Mouse (Mus musculus) neural tube, embryonic 14.5 days (tissue): ENCODE measurements around the gene Vmac. TPM values are rescaled to one million over a fixed set of nuclear protein-coding genes. Genes with fewer than 3 reads are reported as not detected.

Source experiments
- ATAC-seq: fragments of 200-750 bp; cut with Nextera tagmentation; 2 replicates; pipeline ENCODE4 v1.8.0; 2017; ENCODE audit warnings: low read depth, mild to moderate bottlenecking, moderate TSS enrichment, moderate library complexity
- H3K27ac ChIP-seq: fragments of 300-500 bp; sonication (generic); 2 replicates; pipeline ENCODE4 v1.5.1; 2014; ENCODE audit warnings: low read depth, mild to moderate bottlenecking, control low read depth, low read length, moderate library complexity, mixed read lengths
- H3K27me3 ChIP-seq: fragments of 300-500 bp; sonication (generic); 2 replicates; pipeline ENCODE4 v1.6.1; 2014; ENCODE audit warnings: low read length; ENCODE audit not compliant: control insufficient read depth, insufficient read depth
- H3K36me3 ChIP-seq: fragments of 300-500 bp; sonication (generic); 2 replicates; pipeline ENCODE4 v1.6.1; 2014; ENCODE audit warnings: low read length, mixed read lengths; ENCODE audit not compliant: control insufficient read depth, insufficient read depth
- H3K4me1 ChIP-seq: fragments of 300-500 bp; sonication (generic); 2 replicates; pipeline ENCODE4 v1.6.1; 2014; ENCODE audit warnings: low read length; ENCODE audit not compliant: control insufficient read depth, insufficient read depth
- H3K4me2 ChIP-seq: fragments of 300-500 bp; sonication (generic); 2 replicates; pipeline ENCODE4 v1.6.1; 2014; ENCODE audit warnings: mild to moderate bottlenecking, low read depth, low read length, control low read depth
- H3K4me3 ChIP-seq: fragments of 300-500 bp; sonication (generic); 2 replicates; pipeline ENCODE4 v1.5.1; 2014; ENCODE audit warnings: low read depth, low read length, control low read depth, mixed read lengths
- H3K9ac ChIP-seq: fragments of 300-500 bp; sonication (generic); replicated peaks from 2 replicates; pipeline ENCODE4 v1.6.1; 2014; ENCODE audit warnings: low read depth, mild to moderate bottlenecking, control low read depth, low read length, mixed read lengths
- H3K9me3 ChIP-seq: fragments of 300-500 bp; sonication (generic); 2 replicates; pipeline ENCODE4 v1.6.1; 2016; ENCODE audit warnings: low read length; ENCODE audit not compliant: control insufficient read depth
- WGBS: fragments of 180-500 bp; shearing (Covaris S2); extraction: QIAGEN DNeasy Blood & Tissue Kit; methylation state at CpG from one replicate; pipeline ENCODE4 v1.1.7; 2014; 5-methylcytosine and 5-hydroxymethylcytosine counted together
- polyA plus RNA-seq: library from polyadenylated mRNA; unstranded; fragments of >200 nt; fragmentation: Nextera tagmentation; extraction: Ambion mirVana; gene quantifications from 2 replicates; pipeline ENCODE4 v1.2.1, GENCODE M21; 2014

The Vmac gene
- polyA plus RNA-seq, 1 experiment from 2014 or later: 19.4 TPM

DNA sequence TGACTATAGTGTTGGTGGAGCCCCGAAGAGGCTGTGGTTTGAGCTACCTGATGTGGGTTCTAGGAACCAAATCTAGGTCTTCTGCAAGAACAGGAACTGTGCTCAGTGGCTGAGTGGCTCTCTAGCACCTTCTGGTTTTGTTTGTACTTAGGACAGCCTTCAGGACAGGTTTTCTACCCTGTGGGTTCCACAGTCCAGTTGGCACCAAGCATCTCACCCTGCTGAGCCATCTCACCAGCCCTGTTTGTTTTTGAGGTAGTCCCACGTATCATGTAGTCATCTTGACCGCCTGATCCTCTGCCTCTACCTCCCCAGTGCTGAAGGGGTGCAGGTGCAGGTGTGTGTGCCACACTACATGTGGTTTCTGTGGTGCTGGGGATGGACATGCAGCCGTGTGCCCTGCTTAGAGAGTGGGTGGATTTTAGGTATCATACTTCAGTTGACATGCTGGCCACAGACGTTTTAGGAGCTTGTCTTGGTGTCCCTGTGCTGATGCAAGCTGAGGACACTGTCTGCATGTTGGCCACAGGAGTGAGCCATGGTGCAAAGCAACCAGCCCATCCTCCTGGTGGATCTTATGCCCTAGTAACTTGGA lies 34.2 kb downstream of the Vmac start:
- Histone ChIP-seq H3K27ac (no peak overlapping the region), H3K4me3 (no peak overlapping the region), H3K27me3 (no peaks in the 10 kb centered on the region), H3K9me3 (no peaks in the 10 kb centered on the region), H3K4me2 (no peak overlapping the region), H3K9ac (no peak overlapping the region), H3K36me3 (peaks cover 13% of the 10 kb centered on the region; the same call in 1 of the 2 replicates), H3K4me1 (no peaks in the 10 kb centered on the region)
- 87% methylated on average over 5 of the region's 5 CpGs for WGBS
- no peak for ATAC-seq

DNA sequence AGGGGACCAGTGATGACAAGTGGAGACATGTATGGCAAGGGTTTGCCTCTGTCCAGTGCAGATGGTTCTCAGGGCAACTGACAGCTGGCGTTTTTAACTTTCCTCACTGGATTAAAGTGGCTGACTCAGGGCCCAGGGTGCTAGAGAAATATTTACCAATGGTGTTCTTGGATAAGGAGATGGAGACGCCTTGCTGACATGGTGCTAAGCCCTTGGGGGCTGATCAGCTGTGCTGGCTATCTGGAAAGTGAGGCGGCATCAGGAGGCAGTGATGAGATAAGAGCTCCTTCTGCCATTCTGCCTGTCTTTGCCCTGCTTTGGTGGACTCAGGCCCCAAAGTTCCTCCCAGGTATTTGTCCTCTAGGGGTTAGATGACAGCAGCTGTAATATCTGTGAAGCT lies 34.9 kb downstream of the Vmac start:
- no peak for ATAC-seq
- Histone ChIP-seq H3K36me3 (peaks cover 13% of the 10 kb centered on the region), H3K9ac (no peak overlapping the region)

DNA sequence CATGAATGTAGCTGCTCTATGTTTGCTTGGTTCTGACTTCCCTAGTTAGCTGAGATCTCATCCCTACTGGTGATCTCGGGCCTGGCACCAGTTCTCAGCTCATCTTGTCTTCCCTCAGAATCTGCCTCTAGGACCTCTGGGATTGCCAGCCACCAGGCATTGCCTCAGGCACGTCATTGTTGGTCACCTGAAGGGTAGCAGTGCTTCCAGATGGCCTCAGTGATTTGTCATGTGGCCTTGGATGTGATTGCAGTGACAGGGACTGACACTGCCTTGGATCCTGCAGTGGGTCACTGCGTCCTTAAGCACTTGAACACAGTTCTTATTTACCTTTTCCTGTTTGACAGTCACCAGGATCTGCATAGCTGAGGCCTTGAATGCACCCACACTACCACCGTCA lies 36.0 kb downstream of the Vmac start:
- H3K4me1 ChIP-seq: 0 out of 2 replicates have a peak, but pooled peaks cover 2% of the 10 kb centered on the region
- peaks cover 8% of the 10 kb centered on the region for H3K36me3 ChIP-seq
- no peak overlapping the region for H3K4me3 ChIP-seq
- WGBS: 76% methylated on average over 4 of the region's 4 CpGs
- H3K9me3 ChIP-seq: no peaks in the 10 kb centered on the region
- no peak overlapping the region for H3K4me2 ChIP-seq
- H3K27me3 ChIP-seq: no peaks in the 10 kb centered on the region
- ATAC-seq: no peak
- no peak overlapping the region for H3K9ac ChIP-seq
- H3K27ac ChIP-seq: no peak overlapping the region

More for the DNA sequence above, 34.9 kb downstream of the Vmac start:
- no peak overlapping the region for H3K27ac ChIP-seq
- no peak overlapping the region for H3K4me2 ChIP-seq
- H3K4me1 ChIP-seq: no peaks in the 10 kb centered on the region
- 82% methylated on average over 3 of the region's 3 CpGs for WGBS
- no peaks in the 10 kb centered on the region for H3K9me3 ChIP-seq
- H3K4me3 ChIP-seq: no peak overlapping the region
- H3K27me3 ChIP-seq: no peaks in the 10 kb centered on the region

DNA sequence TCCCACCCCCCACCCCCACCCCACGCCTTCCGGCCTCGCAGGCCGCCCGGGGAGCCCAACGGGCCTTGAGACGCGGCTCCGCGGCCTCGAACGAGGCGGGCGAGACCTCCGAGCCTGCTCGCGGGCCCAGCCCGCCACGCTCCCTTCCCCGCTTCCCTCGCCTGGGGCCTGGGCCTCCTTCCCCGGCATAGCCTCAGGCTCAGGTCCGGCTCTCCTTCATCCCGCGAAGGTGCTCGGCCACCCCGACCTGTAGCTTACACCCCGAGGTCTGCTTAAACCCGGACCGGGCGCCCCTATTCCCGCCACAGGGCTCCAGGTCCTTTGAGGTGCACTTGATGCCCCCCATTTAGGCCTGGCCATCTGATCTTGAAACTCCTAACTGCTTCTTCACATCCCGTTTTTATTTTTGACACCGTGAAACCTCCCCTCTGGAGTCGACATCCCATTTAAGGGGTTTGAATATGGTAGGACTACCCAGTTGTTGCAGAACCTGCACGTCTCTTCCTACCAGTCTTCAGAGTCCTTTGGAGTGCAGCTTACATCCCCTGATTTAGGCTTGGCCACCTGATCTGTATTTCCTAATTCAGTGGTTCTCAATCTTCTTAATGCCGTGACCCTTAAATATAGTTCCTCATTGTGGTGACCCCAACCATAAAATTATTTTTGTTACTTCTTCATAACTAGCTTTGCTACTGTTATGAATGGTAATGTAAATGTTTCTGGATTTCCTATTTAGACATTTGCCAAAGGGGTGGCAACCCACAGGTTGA lies 44.0 kb downstream of the Vmac start:
- peak overlapping the region; percentile 80 for H3K27ac ChIP-seq
- no peaks in the 10 kb centered on the region for H3K9me3 ChIP-seq
- peaks cover 19% of the 10 kb centered on the region for H3K4me1 ChIP-seq
- H3K4me2 ChIP-seq: peak overlapping the region; percentile 78
- WGBS: 2% methylated on average over 36 of the region's 37 CpGs
- no peaks in the 10 kb centered on the region; the same call in 1 of the 2 replicates for H3K36me3 ChIP-seq
- H3K27me3 ChIP-seq: no peaks in the 10 kb centered on the region; the same call in 1 of the 2 replicates
- H3K9ac ChIP-seq: peak overlapping the region; percentile 94
- ATAC-seq: peak; percentile 22
- H3K4me3 ChIP-seq: peak overlapping the region; percentile 93

DNA sequence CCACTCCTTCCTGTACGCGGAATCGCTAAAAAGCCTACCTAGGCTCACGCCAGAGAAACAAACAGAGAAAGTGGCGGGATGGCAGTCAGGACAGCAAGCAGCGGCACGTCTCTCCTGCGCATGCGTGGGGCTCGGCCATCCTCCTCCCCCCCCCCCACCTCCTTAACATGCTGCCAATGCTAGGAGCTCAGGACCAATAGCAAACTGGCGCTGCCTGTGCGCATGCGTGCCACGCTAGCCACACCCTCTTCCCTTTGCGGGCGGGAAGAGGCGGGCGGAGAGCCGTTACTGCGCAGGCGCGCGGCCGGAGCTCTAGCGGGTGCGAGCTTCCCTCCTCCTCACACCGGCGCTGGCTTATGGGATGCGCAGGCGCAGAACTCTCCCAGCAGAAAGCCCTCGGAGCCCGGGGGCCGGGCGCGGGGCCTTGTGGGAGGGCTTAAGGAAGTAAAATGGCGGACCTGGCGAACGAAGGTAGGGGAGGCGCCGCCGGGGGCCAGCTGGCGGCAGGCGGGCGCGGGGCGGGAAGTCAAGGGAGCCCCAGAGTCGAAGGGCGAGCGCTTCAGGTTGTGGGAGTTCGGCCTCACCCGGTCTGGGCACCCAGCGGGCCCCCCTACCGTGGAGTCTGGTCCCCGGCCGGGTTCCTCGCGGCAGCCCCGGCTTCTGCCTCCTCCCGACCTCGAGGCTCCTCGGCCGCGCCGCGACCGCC lies 44.7 kb downstream of the Vmac start, which contains the start of gene Ranbp3:
Gene Ranbp3 (plus strand): TSS at position 354 of the 706 bp plus-strand sequence.
- under 1% methylated on average over 65 of the region's 66 CpGs for WGBS
- Histone ChIP-seq H3K27ac (peak within 1 kb of the TSS; percentile 80), H3K36me3 (no peaks in the 10 kb centered on the region; the same call in 1 of the 2 replicates), H3K4me2 (peak within 1 kb of the TSS; percentile 78), H3K9ac (peak within 1 kb of the TSS; percentile 94), H3K4me1 (peaks cover 19% of the 10 kb centered on the region), H3K9me3 (no peaks in the 10 kb centered on the region), H3K27me3 (no peaks in the 10 kb centered on the region; the same call in 1 of the 2 replicates), H3K4me3 (peak within 1 kb of the TSS; percentile 93)
- peak; percentile 88 for ATAC-seq

DNA sequence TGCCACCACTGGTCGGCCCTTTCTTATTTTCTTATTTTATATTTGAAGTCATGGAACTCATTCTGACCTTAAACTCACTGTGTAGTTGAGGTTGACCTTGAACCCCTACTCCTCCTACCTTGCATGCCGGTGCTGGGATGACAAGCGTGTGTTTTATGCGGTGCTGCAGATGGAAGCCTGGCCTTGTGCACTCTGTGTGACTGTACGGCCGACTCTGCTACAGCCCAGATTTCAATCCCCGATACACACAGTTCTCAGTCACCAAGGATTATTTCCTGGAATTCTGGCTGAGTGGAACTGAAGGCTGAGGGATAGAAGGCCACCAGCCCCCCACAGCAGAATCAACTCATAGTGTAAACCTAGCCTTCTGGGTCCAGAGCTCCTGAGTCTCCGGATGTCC lies 48.1 kb downstream of the Vmac start:
- no peaks in the 10 kb centered on the region for H3K9me3 ChIP-seq
- H3K4me1 ChIP-seq: peaks cover 10% of the 10 kb centered on the region
- no peak overlapping the region for H3K27ac ChIP-seq
- H3K36me3 ChIP-seq: no peaks in the 10 kb centered on the region
- 91% methylated on average over 8 of the region's 8 CpGs for WGBS
- H3K4me2 ChIP-seq: no peak overlapping the region
- H3K27me3 ChIP-seq: no peaks in the 10 kb centered on the region; the same call in 1 of the 2 replicates
- H3K4me3 ChIP-seq: no peak overlapping the region
- H3K9ac ChIP-seq: no peak overlapping the region
- no peak for ATAC-seq

DNA sequence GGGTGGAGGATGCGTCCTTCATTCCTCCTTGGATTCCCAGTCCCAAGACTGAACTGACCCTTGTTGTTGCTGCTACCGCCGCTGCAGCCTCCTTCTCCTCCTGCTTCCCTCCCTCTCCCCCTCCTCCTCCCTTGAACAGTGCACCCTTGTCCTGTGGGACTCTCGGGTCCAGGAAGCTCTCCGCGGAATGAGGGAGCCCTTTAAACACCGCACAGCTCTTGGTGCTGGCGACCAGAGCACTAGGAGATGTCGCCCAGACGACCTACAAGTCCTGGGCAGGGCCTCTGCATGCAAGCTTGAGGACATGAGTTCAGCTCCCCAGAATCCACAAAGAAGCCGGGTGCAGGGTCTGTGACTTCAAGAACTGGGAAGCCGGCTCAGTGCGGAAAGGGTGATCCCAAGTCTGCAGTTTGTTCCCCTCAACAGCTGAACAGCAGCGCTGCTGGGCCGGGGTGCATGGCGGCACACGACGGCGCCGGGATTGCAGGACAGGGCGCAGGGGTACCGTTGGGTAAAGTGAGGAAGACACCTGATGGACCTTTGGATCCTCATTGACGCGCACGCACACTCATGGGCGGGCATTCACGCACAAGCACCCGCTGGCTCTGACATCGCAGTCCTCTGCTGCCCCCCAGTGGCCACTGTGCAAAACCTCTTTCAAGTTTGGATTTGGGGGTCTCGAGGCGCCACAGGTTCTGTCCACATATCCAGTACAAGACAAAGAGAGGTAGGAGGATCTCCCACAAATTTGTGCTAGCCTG lies 49.3 kb downstream of the Vmac start:
- WGBS: 4% methylated on average over 31 of the region's 31 CpGs
- Histone ChIP-seq H3K9ac (peak overlapping the region; percentile 32), H3K9me3 (no peaks in the 10 kb centered on the region), H3K4me3 (peak overlapping the region; percentile 26), H3K4me1 (no peaks in the 10 kb centered on the region), H3K27me3 (no peaks in the 10 kb centered on the region; the same call in 1 of the 2 replicates), H3K27ac (no peak overlapping the region; the same call in 1 of the 2 replicates), H3K36me3 (no peaks in the 10 kb centered on the region), H3K4me2 (peak overlapping the region; percentile 80)
- ATAC-seq: peak; percentile 14; the same call in 1 of the 2 replicates

DNA sequence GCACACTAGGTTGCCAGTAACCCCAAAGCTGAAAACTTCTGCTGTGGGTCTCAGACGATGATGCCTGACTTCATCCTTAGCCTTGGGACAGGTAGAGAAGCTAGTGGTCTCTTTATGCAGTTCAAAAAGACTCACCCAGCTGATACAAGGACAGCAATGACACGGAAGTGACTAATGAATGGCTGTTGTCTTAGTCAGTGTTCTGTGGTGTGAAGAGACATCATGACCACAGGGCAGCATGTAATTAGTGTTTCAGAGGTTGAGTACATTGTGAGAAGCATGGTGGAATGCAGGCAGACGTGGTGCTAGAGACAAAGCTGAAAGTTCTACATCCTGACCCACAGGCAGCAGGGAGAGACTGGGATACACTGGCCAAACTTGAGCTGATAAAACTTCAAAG lies 50.2 kb downstream of the Vmac start:
- WGBS: 71% methylated on average over 3 of the region's 3 CpGs

More for the DNA sequence above, 50.2 kb downstream of the Vmac start:
- Histone ChIP-seq H3K4me3 (no peak overlapping the region), H3K36me3 (no peaks in the 10 kb centered on the region), H3K27me3 (no peaks in the 10 kb centered on the region), H3K27ac (no peak overlapping the region), H3K4me1 (no peaks in the 10 kb centered on the region), H3K4me2 (no peak overlapping the region), H3K9ac (no peak overlapping the region), H3K9me3 (no peaks in the 10 kb centered on the region)
- no peak for ATAC-seq
